ENCODE assay signal across 11 mouse cellular contexts in the genomic region with DNA sequence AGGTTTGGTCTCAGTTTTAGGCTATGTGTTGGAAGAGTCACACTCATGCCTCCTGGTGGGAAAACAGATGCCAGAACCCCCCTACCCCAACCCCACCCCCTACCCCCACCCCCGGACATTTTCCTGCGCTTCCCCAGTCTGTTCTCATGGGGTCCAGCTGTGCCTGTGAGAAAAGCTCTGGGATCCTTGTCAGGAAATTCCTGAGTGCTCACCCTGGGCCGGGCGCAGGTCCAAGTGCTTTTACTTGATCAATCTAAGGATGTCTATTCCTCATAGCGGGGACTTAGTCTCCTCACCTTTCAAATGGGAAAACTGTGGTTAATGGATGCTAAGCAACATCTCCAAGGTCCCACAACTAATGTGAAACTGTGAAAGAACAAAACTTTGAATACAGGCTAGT. TPM values are rescaled to one million over a fixed set of nuclear protein-coding genes. Genes with fewer than 3 reads are reported as not detected.
DNase-seq lines count a peak whose midpoint lies in the region; ATAC-seq and TF ChIP-seq lines count a peak whose summit lies in the region.
"Had no signal": no experiment of that assay in that cellular context is flagged by ENCODE, and none has a peak within 500 bp of the region (broad histone marks: within the 10 kb centered on the region; RNA-seq: fewer than 3 reads in every experiment).

No protein-coding gene starts in this region.

- no peak overlapping the region for H3K9ac ChIP-seq in hindbrain, embryonic 13.5 days
- H3K9ac ChIP-seq in hindbrain, embryonic 16.5 days (ENCODE audit: low read depth, low read length), result no peak overlapping the region; the same call in 1 of the 2 replicates
- H3K9ac ChIP-seq in stomach, embryonic 16.5 days (ENCODE audit: low read length), result no peak overlapping the region
- H3K9ac ChIP-seq: embryonic facial prominence, embryonic 13.5 days had no signal

- DNase-seq in hindbrain, embryonic 10.5 days (ENCODE audit: low spot score), result no peak
- DNase-seq in right cerebral cortex, postnatal 14 days, result peak; percentile 50
- DNase-seq in right cerebral cortex, postnatal 36 days (ENCODE audit: low spot score in 2 of 2), result no peak
- DNase-seq in thymus, postnatal 4 days, result no peak
- no peak for DNase-seq in thymus, adult 2 months
- DNase-seq: gastrocnemius, postnatal 36 days had no signal

- TF ChIP-seq POLR2A in thymus, adult 2 months (IDR thresholded peaks at IDR 0.05; ENCODE audit: control insufficient read depth, extremely low read depth, insufficient read depth, low read length, poor library complexity), result no peak

- peak overlapping the region; percentile 41; the same call in 1 of the 2 replicates for H3K27ac ChIP-seq in hindbrain, embryonic 13.5 days
- no peak overlapping the region for H3K27ac ChIP-seq in hindbrain, embryonic 10.5 days
- no peak overlapping the region for H3K27ac ChIP-seq in hindbrain, embryonic 16.5 days (ENCODE audit: low read depth, low read length)
- no peak overlapping the region for H3K27ac ChIP-seq in stomach, embryonic 16.5 days (ENCODE audit: low read length)
- no peak overlapping the region for H3K27ac ChIP-seq in thymus, adult 2 months (ENCODE audit: control insufficient read depth, insufficient read depth, low read length)
- H3K27ac ChIP-seq: embryonic facial prominence, embryonic 13.5 days had no signal

- H3K4me1 ChIP-seq in hindbrain, embryonic 13.5 days (replicated peaks), result peaks cover 16% of the 10 kb centered on the region
- H3K4me1 ChIP-seq in hindbrain, embryonic 10.5 days (replicated peaks), result peaks cover 8% of the 10 kb centered on the region; the same call in 1 of the 2 replicates
- H3K4me1 ChIP-seq in hindbrain, embryonic 16.5 days (ENCODE audit: control insufficient read depth, insufficient read depth, low read depth, low read length), result peaks cover 8% of the 10 kb centered on the region
- peaks cover 4% of the 10 kb centered on the region for H3K4me1 ChIP-seq in stomach, embryonic 16.5 days (ENCODE audit: control insufficient read depth, insufficient read depth, low read length)
- no peaks in the 10 kb centered on the region for H3K4me1 ChIP-seq in thymus, adult 2 months (replicated peaks; ENCODE audit: control insufficient read depth, insufficient read depth, low read length)

- no peaks in the 10 kb centered on the region for H3K36me3 ChIP-seq in hindbrain, embryonic 13.5 days
- no peaks in the 10 kb centered on the region for H3K36me3 ChIP-seq in hindbrain, embryonic 10.5 days
- H3K36me3 ChIP-seq in hindbrain, embryonic 16.5 days (ENCODE audit: control insufficient read depth, insufficient read depth, low read length), result no peaks in the 10 kb centered on the region
- no peaks in the 10 kb centered on the region for H3K36me3 ChIP-seq in stomach, embryonic 16.5 days (ENCODE audit: control insufficient read depth, insufficient read depth, low read length)
- H3K36me3 ChIP-seq in thymus, adult 2 months (ENCODE audit: control insufficient read depth, insufficient read depth, low read length), result no peaks in the 10 kb centered on the region
- H3K36me3 ChIP-seq: embryonic facial prominence, embryonic 13.5 days had no signal

- H3K9me3 ChIP-seq in hindbrain, embryonic 13.5 days, result no peaks in the 10 kb centered on the region
- no peaks in the 10 kb centered on the region for H3K9me3 ChIP-seq in hindbrain, embryonic 10.5 days
- no peaks in the 10 kb centered on the region for H3K9me3 ChIP-seq in hindbrain, embryonic 16.5 days (ENCODE audit: control insufficient read depth, low read length)
- H3K9me3 ChIP-seq in stomach, embryonic 16.5 days (replicated peaks; ENCODE audit: control insufficient read depth, low read length), result no peaks in the 10 kb centered on the region
- H3K9me3 ChIP-seq: embryonic facial prominence, embryonic 13.5 days had no signal

- no peak overlapping the region for H3K4me3 ChIP-seq in hindbrain, embryonic 13.5 days
- no peak overlapping the region for H3K4me3 ChIP-seq in hindbrain, embryonic 10.5 days
- no peak overlapping the region for H3K4me3 ChIP-seq in hindbrain, embryonic 16.5 days (ENCODE audit: low read length)
- H3K4me3 ChIP-seq in stomach, embryonic 16.5 days (replicated peaks; ENCODE audit: low read length), result no peak overlapping the region
- no peak overlapping the region for H3K4me3 ChIP-seq in thymus, adult 2 months (ENCODE audit: control insufficient read depth, insufficient read depth, low read length)
- H3K4me3 ChIP-seq: embryonic facial prominence, embryonic 13.5 days had no signal

- no peak for ATAC-seq in hindbrain, embryonic 13.5 days (ENCODE audit: low FRiP score)
- peak; percentile 48; the same call in 1 of the 2 replicates for ATAC-seq in hindbrain, embryonic 16.5 days
- peak; percentile 29; the same call in 1 of the 2 replicates for ATAC-seq in stomach, embryonic 16.5 days (ENCODE audit: insufficient read depth, low FRiP score)
- ATAC-seq: intestine, postnatal 0 days had no signal

- no peak for TF ChIP-seq CTCF in thymus, adult 2 months (IDR thresholded peaks at IDR 0.05; ENCODE audit: borderline replicate concordance, control insufficient read depth, extremely low read depth, insufficient read depth, low read length, poor library complexity)

- WGBS in hindbrain, embryonic 13.5 days, result 37% methylated on average over 5 of the region's 5 CpGs
- WGBS in hindbrain, embryonic 10.5 days, result 41% methylated on average over 5 of the region's 5 CpGs
- WGBS in hindbrain, embryonic 16.5 days, result 25% methylated on average over 5 of the region's 5 CpGs
- 27% methylated on average over 5 of the region's 5 CpGs for WGBS in stomach, embryonic 16.5 days
- 69% methylated on average over 5 of the region's 5 CpGs for WGBS in thymus, adult 2 months

- no peak overlapping the region for H3K4me2 ChIP-seq in hindbrain, embryonic 13.5 days
- H3K4me2 ChIP-seq in hindbrain, embryonic 16.5 days (ENCODE audit: low read length), result no peak overlapping the region
- no peak overlapping the region for H3K4me2 ChIP-seq in stomach, embryonic 16.5 days (ENCODE audit: low read depth, low read length)
- H3K4me2 ChIP-seq: embryonic facial prominence, embryonic 13.5 days had no signal

- no peaks in the 10 kb centered on the region for H3K27me3 ChIP-seq in hindbrain, embryonic 13.5 days
- no peaks in the 10 kb centered on the region for H3K27me3 ChIP-seq in hindbrain, embryonic 10.5 days (ENCODE audit: insufficient read depth, poor library complexity, severe bottlenecking)
- no peaks in the 10 kb centered on the region for H3K27me3 ChIP-seq in hindbrain, embryonic 16.5 days (replicated peaks; ENCODE audit: control insufficient read depth, insufficient read depth, low read length)
- no peaks in the 10 kb centered on the region for H3K27me3 ChIP-seq in stomach, embryonic 16.5 days (ENCODE audit: control insufficient read depth, insufficient read depth, low read length)
- H3K27me3 ChIP-seq in thymus, adult 2 months (ENCODE audit: control insufficient read depth, insufficient read depth, low read length), result no peaks in the 10 kb centered on the region
- H3K27me3 ChIP-seq: embryonic facial prominence, embryonic 13.5 days had no signal

RNA-seq across cellular contexts. Expression of a gene that starts 7.1 kb away (rescaled TPM):
- 37.3 and 40.6 TPM in 2 replicates for polyA plus RNA-seq in hindbrain, embryonic 13.5 days (2015; fragmentation: Nextera tagmentation; extraction: Ambion mirVana)
- polyA plus RNA-seq in hindbrain, embryonic 10.5 days (2016; fragmentation: Nextera tagmentation; extraction: Ambion mirVana), result 24.8 and 25.7 TPM in 2 replicates
- 47.3 and 48.2 TPM in 2 replicates for polyA plus RNA-seq in hindbrain, embryonic 16.5 days (2015; fragmentation: Nextera tagmentation; extraction: Ambion mirVana)
- polyA plus RNA-seq in stomach, embryonic 16.5 days (2015; fragmentation: Nextera tagmentation; extraction: Ambion mirVana), result 37.1 and 42.0 TPM in 2 replicates
- 33.7 and 36.6 TPM in 2 replicates for polyA plus RNA-seq in thymus, adult 2 months (2012; rRNA removed)

RNA-seq across cellular contexts. Expression of a gene that starts 25.7 kb away (rescaled TPM):
- polyA plus RNA-seq in hindbrain, embryonic 13.5 days (2015; fragmentation: Nextera tagmentation; extraction: Ambion mirVana), result 26.9 and 27.7 TPM in 2 replicates
- polyA plus RNA-seq in hindbrain, embryonic 10.5 days (2016; fragmentation: Nextera tagmentation; extraction: Ambion mirVana), result 5.3 and 10.5 TPM in 2 replicates
- polyA plus RNA-seq in hindbrain, embryonic 16.5 days (2015; fragmentation: Nextera tagmentation; extraction: Ambion mirVana), result 20.9 and 23.2 TPM in 2 replicates
- polyA plus RNA-seq in stomach, embryonic 16.5 days (2015; fragmentation: Nextera tagmentation; extraction: Ambion mirVana), result 4.2 and 4.4 TPM in 2 replicates
- polyA plus RNA-seq in thymus, adult 2 months (2012; rRNA removed), result 0.27 and 0.65 TPM in 2 replicates
